Mouse (Mus musculus) ES-Bruce4 (cell line): ENCODE measurements around the gene 2310022A10Rik.

Experiments used
- CTCF ChIP-seq: IDR thresholded peaks from one replicate; pipeline ENCODE4 v1.8.1; 2011; ENCODE audit warnings: low read depth, low read length
- EP300 ChIP-seq: IDR thresholded peaks from 2 replicates; pipeline ENCODE4 v1.6.1; 2011; ENCODE audit warnings: low read depth, low read length; ENCODE audit not compliant: insufficient read depth
- POLR2A ChIP-seq: IDR thresholded peaks from one replicate; pipeline ENCODE4 v1.8.1; 2011; ENCODE audit warnings: low read length; ENCODE audit not compliant: insufficient read depth

- no peak for TF ChIP-seq CTCF
- no peak for TF ChIP-seq EP300
- no peak for TF ChIP-seq POLR2A
Observed at GRCm38 (mm10) chr7:27612940-27613339, 59.9 kb downstream of the 2310022A10Rik start.
